Mouse (Mus musculus) kidney, adult 9 months (tissue): ENCODE results near the gene Pitpnc1.

ENCODE experiments used
- DNase-seq: peaks from one replicate; pipeline ENCODE4 v3.0.0; 2022

Pitpnc1 gene

GRCm38 (mm10) chr11:107466611-107467391, 3.7 kb downstream of the Pitpnc1 start:
- peak; percentile 87 for DNase-seq

- peak; percentile 35 for DNase-seq
These were observed 4.5 kb downstream of the Pitpnc1 start for GRCm38 (mm10) chr11:107465969-107466368.

GRCm38 (mm10) chr11:107465041-107465440, 5.5 kb downstream of the Pitpnc1 start:
- DNase-seq: no peak

- peak; percentile 41 for DNase-seq
These were observed 6.4 kb downstream of the Pitpnc1 start for GRCm38 (mm10) chr11:107464141-107464540.

GRCm38 (mm10) chr11:107463251-107463681, 7.2 kb downstream of the Pitpnc1 start:
- peak; percentile 84 for DNase-seq

DNA sequence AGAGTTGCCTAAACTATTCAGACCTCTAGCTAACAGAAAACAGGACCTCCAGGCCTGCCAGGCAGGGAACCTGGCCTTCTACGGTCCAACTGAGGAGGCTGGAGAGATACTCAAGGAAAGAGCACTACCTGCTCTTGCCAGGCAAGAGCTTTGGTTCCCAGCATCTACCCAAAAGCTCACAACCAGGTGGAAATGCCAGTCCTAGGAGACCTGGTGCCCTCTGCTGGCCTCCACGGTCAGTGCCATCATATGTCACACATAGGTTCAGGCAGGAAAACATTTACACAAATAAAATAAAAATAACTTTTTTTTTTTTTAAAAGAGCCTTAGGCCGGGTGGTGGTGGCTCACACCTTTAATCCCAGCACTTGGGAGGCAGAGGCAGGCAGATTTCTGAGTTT, 8.0 kb downstream of the Pitpnc1 start:
- DNase-seq: no peak

- no peak for DNase-seq
These were observed 10.7 kb downstream of the Pitpnc1 start for GRCm38 (mm10) chr11:107459828-107460227.

DNA sequence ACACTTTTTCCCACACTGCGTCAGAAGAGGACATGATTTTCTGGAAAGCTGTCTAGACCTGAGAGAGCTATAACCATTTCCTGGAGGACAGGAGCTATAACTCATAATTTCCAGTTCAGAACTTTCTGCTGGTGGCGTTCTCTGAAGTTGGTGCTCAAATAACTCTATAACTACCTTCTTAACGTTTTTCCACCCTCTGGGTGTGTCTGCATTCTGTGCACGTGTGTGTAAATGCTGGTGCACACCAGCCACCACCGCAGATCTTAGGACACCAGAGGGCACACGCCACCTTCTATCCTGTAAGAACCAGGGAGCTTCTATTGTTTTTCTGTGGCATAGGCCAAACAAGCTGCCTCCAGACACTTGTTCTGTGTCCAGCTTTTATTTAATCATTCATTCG, 11.5 kb downstream of the Pitpnc1 start:
- no peak for DNase-seq

GRCm38 (mm10) chr11:107458286-107458685, 12.2 kb downstream of the Pitpnc1 start:
- DNase-seq: no peak

DNA sequence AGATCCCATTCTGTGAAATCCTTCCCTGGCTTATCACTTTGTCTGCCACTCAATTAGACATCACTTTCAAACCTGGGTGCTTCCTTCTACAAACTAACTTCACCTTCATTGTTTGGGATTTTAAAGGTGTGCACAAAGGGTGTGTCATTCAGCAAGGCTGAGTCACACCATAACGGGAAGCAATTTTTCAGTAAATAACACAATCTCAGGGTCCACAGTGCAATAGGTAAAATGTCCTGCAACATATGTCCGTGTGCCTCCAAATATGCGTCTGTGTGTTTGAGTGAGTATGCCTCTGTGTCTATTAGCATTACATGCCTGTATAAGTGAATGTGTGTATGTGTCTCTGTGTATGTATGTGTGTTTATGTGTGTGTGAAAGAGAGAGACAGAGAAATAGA, 13.2 kb downstream of the Pitpnc1 start:
- no peak for DNase-seq

- DNase-seq: no peak
These were observed 15.7 kb downstream of the Pitpnc1 start for GRCm38 (mm10) chr11:107454546-107455462.

DNA sequence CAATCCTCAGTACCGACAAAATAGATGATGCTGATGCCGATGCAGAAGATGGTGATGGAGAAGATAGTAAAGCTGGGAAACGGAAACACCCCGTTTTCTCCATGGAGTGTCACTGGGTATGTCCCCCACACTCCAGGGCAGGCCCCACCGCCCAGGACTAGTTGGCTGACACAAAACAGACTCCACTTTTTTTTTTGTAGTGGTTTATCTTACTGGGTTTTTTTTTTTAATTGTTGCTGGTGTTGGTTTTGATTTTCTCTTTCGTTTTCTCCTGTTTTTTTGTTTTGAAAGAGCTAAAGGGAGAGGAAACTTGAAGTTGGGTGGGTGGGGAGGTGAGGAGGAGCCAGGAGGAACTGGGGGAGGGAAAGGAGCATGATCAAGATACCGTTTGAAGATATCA, 18.4 kb downstream of the Pitpnc1 start:
- DNase-seq: no peak

GRCm38 (mm10) chr11:107451106-107451505, 19.4 kb downstream of the Pitpnc1 start:
- DNase-seq: peak; percentile 89

DNA sequence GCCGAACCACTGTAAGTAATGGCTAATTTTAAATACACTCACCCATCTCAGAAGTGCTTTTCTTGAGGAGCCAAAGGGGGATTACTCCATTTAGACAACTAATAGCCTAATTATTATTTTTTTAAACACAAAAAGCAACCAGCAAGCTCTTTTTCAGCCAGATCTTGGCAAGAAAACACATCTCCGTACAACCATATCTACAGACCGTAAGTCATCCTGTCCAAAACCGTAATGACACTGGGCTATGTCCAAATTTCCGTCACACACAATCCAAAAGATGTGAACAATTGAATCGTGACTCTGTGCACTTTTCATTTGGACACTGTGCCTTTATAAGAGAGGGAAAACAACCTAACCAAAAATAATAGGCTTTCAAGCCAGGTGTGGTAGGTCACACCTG, 20.4 kb downstream of the Pitpnc1 start:
- DNase-seq: peak; percentile 56

- no peak for DNase-seq
These were observed 21.2 kb downstream of the Pitpnc1 start for GRCm38 (mm10) chr11:107449169-107449910.

- no peak for DNase-seq
These were observed 22.6 kb downstream of the Pitpnc1 start for GRCm38 (mm10) chr11:107447915-107448314.

GRCm38 (mm10) chr11:107447349-107447748, 23.1 kb downstream of the Pitpnc1 start:
- no peak for DNase-seq

DNA sequence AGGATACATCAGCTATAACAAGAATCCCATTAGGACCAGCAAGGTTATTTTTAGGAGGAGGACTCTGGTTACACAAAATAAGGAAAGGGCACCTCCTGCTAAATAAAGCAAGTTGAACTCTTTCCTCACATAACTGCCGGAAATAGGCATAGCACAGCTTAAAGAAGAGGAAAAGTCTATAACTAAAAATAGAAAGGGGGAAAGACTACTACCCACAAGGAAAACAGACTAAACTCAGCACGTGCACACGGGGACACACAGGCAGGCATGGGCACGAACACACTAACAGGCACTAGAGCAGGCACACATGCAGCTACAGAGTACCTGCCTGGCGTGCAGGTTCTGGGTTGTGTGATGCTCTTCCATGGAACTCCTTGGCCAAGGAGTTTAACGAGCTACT, 23.8 kb downstream of the Pitpnc1 start:
- DNase-seq: no peak

DNA sequence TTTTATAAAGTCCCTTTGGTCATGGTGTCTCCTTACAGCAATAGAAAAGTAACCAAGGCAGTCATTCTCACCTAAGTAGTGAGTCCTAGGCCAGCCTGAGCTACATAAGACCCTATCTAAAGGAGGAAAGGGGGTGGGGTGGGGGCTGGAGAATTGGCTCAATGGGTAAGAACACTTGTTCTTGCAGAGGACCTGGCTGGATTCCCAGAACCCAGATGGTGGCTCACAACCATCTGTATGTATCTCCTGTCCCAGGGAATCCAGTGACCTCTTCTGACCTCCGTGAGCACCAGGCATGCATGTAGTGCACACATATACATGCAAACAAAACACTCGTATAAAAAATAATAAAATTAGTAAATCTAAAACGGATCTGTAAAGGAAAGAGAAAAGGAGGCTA, 24.8 kb downstream of the Pitpnc1 start:
- no peak for DNase-seq

DNA sequence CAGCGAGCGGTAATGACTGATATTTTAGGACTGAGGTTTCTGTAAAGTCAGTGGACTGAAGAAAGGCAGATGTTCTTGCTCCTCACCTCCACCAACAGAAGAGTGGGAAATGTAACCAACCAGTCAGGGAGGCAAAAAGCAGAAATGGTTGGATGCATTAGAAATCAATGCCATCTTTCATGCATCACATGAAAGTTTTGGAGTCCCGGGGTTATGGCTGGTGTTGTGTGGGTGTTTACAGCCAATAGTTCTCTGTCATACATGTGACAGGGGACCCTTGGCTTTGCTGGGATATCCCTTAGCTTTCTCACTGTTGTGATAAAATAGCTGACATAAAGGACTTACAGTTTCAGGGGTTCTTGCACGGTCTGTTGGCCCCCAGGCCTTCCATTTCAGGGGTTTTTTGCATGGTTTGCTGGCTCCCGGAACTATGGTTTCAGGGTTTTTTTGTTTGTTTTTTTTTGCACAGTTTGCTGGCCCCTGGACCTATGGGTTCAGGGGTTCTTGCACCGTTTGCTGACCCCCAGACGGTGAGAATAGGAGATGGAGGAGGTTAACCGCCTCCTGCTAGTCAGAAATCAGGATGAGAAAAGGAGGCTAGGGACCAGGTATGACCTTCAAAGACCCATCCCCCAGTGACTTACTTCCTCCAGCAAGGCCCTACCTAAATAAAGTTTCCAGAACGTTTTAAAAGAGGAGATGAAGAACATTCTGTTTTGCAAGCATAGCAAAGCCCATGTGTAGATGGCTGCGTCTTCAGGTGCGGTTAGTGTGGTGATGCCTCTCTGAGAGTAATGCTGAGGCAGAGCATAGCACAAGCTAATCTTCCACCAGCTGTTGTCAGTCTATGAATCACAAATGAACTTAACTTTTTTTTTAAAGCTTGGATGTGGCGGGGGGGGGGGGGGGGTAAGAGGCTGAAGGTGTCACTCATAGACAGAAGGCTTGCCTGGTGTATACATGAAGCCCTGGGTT, 27.1 kb downstream of the Pitpnc1 start:
- no peak for DNase-seq

GRCm38 (mm10) chr11:107441050-107441449, 29.4 kb downstream of the Pitpnc1 start:
- peak; percentile 31 for DNase-seq

- no peak for DNase-seq
These were observed 32.4 kb downstream of the Pitpnc1 start for GRCm38 (mm10) chr11:107438140-107438539.
